Mouse (Mus musculus) layer of hippocampus, adult 9-10 months (tissue): ENCODE results near the gene Gucy2e.

Experiments
- DNase-seq: peaks from one replicate; pipeline ENCODE4 v3.0.0; 2022; ENCODE audit warnings: low spot score

Gucy2e gene

GRCm38 (mm10) chr11:69172606-69173005 lies 64.2 kb downstream of the Gucy2e start:
- DNase-seq = no peak

DNA sequence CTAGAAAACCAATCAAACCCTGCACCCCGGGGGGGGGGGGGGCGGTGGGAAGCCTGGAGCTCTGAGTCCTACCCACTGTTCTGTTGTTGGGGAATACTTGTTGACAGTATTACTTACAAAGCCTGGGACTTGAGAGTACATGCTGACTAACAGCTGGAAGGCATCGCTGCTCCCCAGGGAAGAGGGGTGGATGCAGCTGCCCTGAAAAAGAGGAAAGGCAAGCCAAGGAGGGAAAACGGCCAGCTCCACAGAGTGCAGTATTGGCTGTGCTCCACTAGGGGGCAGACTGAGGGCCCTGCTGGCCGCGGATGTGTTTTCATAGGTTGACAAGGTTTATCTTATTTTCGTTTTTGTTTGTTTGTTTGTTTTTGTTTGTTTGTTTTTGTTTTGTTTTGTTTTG lies 65.2 kb downstream of the Gucy2e start:
- DNase-seq = no peak

GRCm38 (mm10) chr11:69169313-69169712 lies 67.5 kb downstream of the Gucy2e start:
- no peak for DNase-seq
